In the genomic region with DNA sequence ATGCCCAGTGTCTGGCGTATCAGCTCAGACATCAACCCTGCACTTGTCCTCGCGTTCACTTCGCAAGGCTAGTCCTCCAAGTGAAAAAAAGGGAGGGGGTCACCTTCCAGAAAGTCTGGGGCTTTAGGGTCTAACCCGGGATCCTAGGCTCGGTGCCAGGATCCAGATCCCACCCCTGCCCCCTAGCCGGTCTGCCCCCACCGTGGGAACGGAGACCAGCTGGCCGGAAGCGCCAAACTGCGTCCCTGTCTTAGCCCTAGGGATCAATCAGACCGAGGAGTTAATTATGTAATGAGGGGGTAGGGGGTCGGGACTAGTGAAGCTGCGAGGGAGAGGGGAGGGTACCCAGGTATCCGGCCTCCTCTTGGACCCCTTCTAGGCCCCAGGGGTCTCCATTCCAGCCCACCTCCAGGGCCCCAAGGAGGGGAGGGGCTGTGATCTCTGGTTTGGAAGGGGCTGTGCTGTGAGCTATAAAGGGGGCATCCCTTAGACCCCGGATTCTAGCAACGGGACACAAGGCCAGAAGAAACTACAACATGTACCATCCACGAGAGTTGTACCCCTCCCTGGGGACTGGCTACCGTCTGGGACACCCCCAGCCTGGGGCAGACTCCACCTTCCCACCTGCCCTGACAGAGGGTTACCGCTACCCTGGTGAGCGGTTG, we compare ENCODE assay signal across 8 mouse cellular contexts. TPM values are rescaled to one million over a fixed set of nuclear protein-coding genes. Genes with fewer than 3 reads are reported as not detected.
DNase-seq lines count a peak whose midpoint lies in the region; ATAC-seq and TF ChIP-seq lines count a peak whose summit lies in the region.

A gene (plus strand): TSS at position 513 of the 665 bp plus-strand sequence.

- intact Hi-C loops in left cerebral cortex, postnatal 36 days (cut with DNase I) = loop anchor here (1.0 kb wide), 1 partner anchor 11 kb away; a partner anchor contains a TSS
- intact Hi-C loops in gastrocnemius, postnatal 14 days (cut with DNase I; ENCODE audit: low total_unique reads) = no loop called here

- H3K4me1 ChIP-seq in lung, embryonic 14.5 days (ENCODE audit: insufficient read depth) = peaks cover 23% of the 10 kb centered on the region
- H3K4me1 ChIP-seq in embryonic fibroblast, embryonic 13.5 days (ENCODE audit: control insufficient read depth, insufficient read depth, low read length) = peaks cover 2% of the 10 kb centered on the region; the same call in 1 of the 2 replicates
- peaks cover 32% of the 10 kb centered on the region for H3K4me1 ChIP-seq in hindbrain, postnatal 0 days (ENCODE audit: insufficient read depth, low read length)
- peaks cover 47% of the 10 kb centered on the region for H3K4me1 ChIP-seq in midbrain, embryonic 15.5 days

- no peaks in the 10 kb centered on the region for H3K27me3 ChIP-seq in lung, embryonic 14.5 days (ENCODE audit: insufficient read depth, low read length)
- no peaks in the 10 kb centered on the region for H3K27me3 ChIP-seq in hindbrain, postnatal 0 days (ENCODE audit: insufficient read depth, low read length)
- no peaks in the 10 kb centered on the region for H3K27me3 ChIP-seq in midbrain, embryonic 15.5 days (replicated peaks)

- H3K36me3 ChIP-seq in lung, embryonic 14.5 days (ENCODE audit: insufficient read depth) = peaks cover 29% of the 10 kb centered on the region
- peaks cover 15% of the 10 kb centered on the region for H3K36me3 ChIP-seq in hindbrain, postnatal 0 days (ENCODE audit: insufficient read depth, low read length)
- H3K36me3 ChIP-seq in midbrain, embryonic 15.5 days (replicated peaks) = peaks cover 16% of the 10 kb centered on the region; the same call in 1 of the 2 replicates

- peak; percentile 52 for DNase-seq in lung, embryonic 14.5 days
- DNase-seq in lung, adult 18-20 months = no peak
- peak; percentile 33 for DNase-seq in hindbrain, postnatal 0 days (ENCODE audit: low spot score)
- DNase-seq in left cerebral cortex, postnatal 36 days (ENCODE audit: low spot score in 2 of 2) = no peak
- DNase-seq in gastrocnemius, postnatal 14 days = no peak
- no peak for DNase-seq in layer of hippocampus, postnatal 10 days (ENCODE audit: low spot score in 2 of 2)

- peak within 1 kb of the TSS; percentile 74 for H3K4me2 ChIP-seq in lung, embryonic 14.5 days
- peak within 1 kb of the TSS; percentile 96 for H3K4me2 ChIP-seq in hindbrain, postnatal 0 days (ENCODE audit: low read depth, low read length)
- H3K4me2 ChIP-seq in midbrain, embryonic 15.5 days = peak within 1 kb of the TSS; percentile 92

- H3K4me3 ChIP-seq in lung, embryonic 14.5 days (ENCODE audit: low read depth, low read length) = peak within 1 kb of the TSS; percentile 37
- peak within 1 kb of the TSS; percentile 12; the same call in 1 of the 2 replicates for H3K4me3 ChIP-seq in embryonic fibroblast, embryonic 13.5 days (ENCODE audit: insufficient read depth, low read length)
- H3K4me3 ChIP-seq in hindbrain, postnatal 0 days (ENCODE audit: low read length) = peak within 1 kb of the TSS; percentile 41
- H3K4me3 ChIP-seq in midbrain, embryonic 15.5 days = peak within 1 kb of the TSS; percentile 44

- H3K9me3 ChIP-seq in lung, embryonic 14.5 days (ENCODE audit: low read depth, low read length) = no peaks in the 10 kb centered on the region
- H3K9me3 ChIP-seq in hindbrain, postnatal 0 days (ENCODE audit: low read length) = no peaks in the 10 kb centered on the region
- H3K9me3 ChIP-seq in midbrain, embryonic 15.5 days = no peaks in the 10 kb centered on the region

- TF ChIP-seq POLR2A in embryonic fibroblast, embryonic 13.5 days (IDR thresholded peaks at IDR 0.05; ENCODE audit: low read depth, low read length) = no peak

- ATAC-seq in lung, embryonic 14.5 days (ENCODE audit: insufficient read depth) = no peak
- ATAC-seq in hindbrain, postnatal 0 days = peak; percentile 6; the same call in 1 of the 2 replicates
- no peak; the same call in 1 of the 2 replicates for ATAC-seq in midbrain, embryonic 15.5 days (replicated peaks)

- H3K27ac ChIP-seq in lung, embryonic 14.5 days (ENCODE audit: low read depth) = peak within 1 kb of the TSS; percentile 85
- H3K27ac ChIP-seq in embryonic fibroblast, embryonic 13.5 days (ENCODE audit: insufficient read depth, low read length) = no peak within 1 kb of the TSS
- peak within 1 kb of the TSS; percentile 72 for H3K27ac ChIP-seq in hindbrain, postnatal 0 days
- H3K27ac ChIP-seq in midbrain, embryonic 15.5 days = peak within 1 kb of the TSS; percentile 83

- 4% methylated on average over 22 of the region's 22 CpGs for whole genome bisulfite sequencing in lung, embryonic 14.5 days
- 3% methylated on average over 22 of the region's 22 CpGs for WGBS in hindbrain, postnatal 0 days
- 8% methylated on average over 22 of the region's 22 CpGs for WGBS in midbrain, embryonic 15.5 days

- no peak for TF ChIP-seq CTCF in lung, embryonic 14.5 days (IDR thresholded peaks at IDR 0.05; ENCODE audit: low read depth)
- no peak for TF ChIP-seq CTCF in embryonic fibroblast, embryonic 13.5 days (IDR thresholded peaks at IDR 0.05; ENCODE audit: borderline replicate concordance, insufficient read depth, low read length)
- no peak for TF ChIP-seq CTCF in hindbrain, postnatal 0 days (IDR thresholded peaks at IDR 0.05; ENCODE audit: low read depth)

- H3K9ac ChIP-seq in lung, embryonic 14.5 days = peak within 1 kb of the TSS; percentile 58
- peak within 1 kb of the TSS; percentile 54 for H3K9ac ChIP-seq in hindbrain, postnatal 0 days (replicated peaks; ENCODE audit: low read length)
- H3K9ac ChIP-seq in midbrain, embryonic 15.5 days = peak within 1 kb of the TSS; percentile 43

RNA-seq across cellular contexts. Expression of the gene that starts here (rescaled TPM):
- polyA plus RNA-seq in lung, embryonic 14.5 days (2014; fragmentation: Nextera tagmentation; extraction: Ambion mirVana) = 0.28 TPM in 1 of 2 replicates, not detected in the other
- 0.49 TPM in 1 of 2 replicates, not detected in the other for polyA plus RNA-seq in embryonic fibroblast, embryonic 13.5 days (2011; ENCODE audit: insufficient read length, low read depth, missing spikeins)
- 0.16 and 2.1 TPM in 2 replicates for total RNA-seq in hindbrain, postnatal 0 days (2014; rRNA removed)
- polyA plus RNA-seq in hindbrain, postnatal 0 days (2015; fragmentation: Nextera tagmentation; extraction: Ambion mirVana) = 0.26 and 0.29 TPM in 2 replicates
- polyA plus RNA-seq in midbrain, embryonic 15.5 days (2015; fragmentation: Nextera tagmentation; extraction: Ambion mirVana) = 0.37 and 0.57 TPM in 2 replicates
- total RNA-seq in left cerebral cortex, postnatal 36 days (2021) = under 1 TPM; 0.54 to 0.68 TPM
- under 1 TPM; 0.31 to 0.55 TPM for total RNA-seq in gastrocnemius, postnatal 14 days (2021)
- under 1 TPM; 0.62 to 0.69 TPM for total RNA-seq in layer of hippocampus, postnatal 10 days (2021)

Comparison
In these comparisons a context has a peak if more than half of its experiments do, and no peak if none do; other contexts are left out.
1. Peak in DNase-seq, H3K4me3 ChIP-seq, H3K27ac ChIP-seq, H3K9ac ChIP-seq and H3K4me2 ChIP-seq in lung, embryonic 14.5 days; RNA of the gene not detected or under 1 TPM.